Mouse (Mus musculus) heart, postnatal 0 days (tissue): ENCODE data around the gene Maml3. TPM values are rescaled to one million over a fixed set of nuclear protein-coding genes. Genes with fewer than 3 reads are reported as not detected.

Source experiments
- ATAC-seq: fragments of 200-750 bp; cut with Nextera tagmentation; 2 replicates; pipeline ENCODE4 v1.8.0; 2017; ENCODE audit warnings: low read depth, moderate number of reproducible peaks, moderate library complexity; ENCODE audit not compliant: insufficient read depth
- DNase-seq: peaks from one replicate; pipeline ENCODE4 v3.0.0-alpha.2; 2016; ENCODE audit warnings: low spot score
- H3K27ac ChIP-seq: fragments of 300-500 bp; sonication (generic); 2 replicates; pipeline ENCODE4 v1.5.1; 2014; ENCODE audit warnings: low read depth, mild to moderate bottlenecking
- H3K27me3 ChIP-seq: fragments of 300-500 bp; sonication (generic); 2 replicates; pipeline ENCODE4 v1.6.1; 2014; ENCODE audit warnings: low read length, mixed read lengths; ENCODE audit not compliant: control insufficient read depth, insufficient read depth
- H3K36me3 ChIP-seq: fragments of 300-500 bp; sonication (generic); replicated peaks from 2 replicates; pipeline ENCODE4 v1.6.1; 2014; ENCODE audit warnings: low read length, mixed read lengths; ENCODE audit not compliant: control insufficient read depth, insufficient read depth
- H3K4me1 ChIP-seq: fragments of 300-500 bp; sonication (generic); 2 replicates; pipeline ENCODE4 v1.6.1; 2014; ENCODE audit warnings: antibody characterized with exemption; ENCODE audit not compliant: control insufficient read depth, insufficient read depth
- H3K4me2 ChIP-seq: fragments of 300-500 bp; sonication (generic); 2 replicates; pipeline ENCODE4 v1.6.1; 2014; ENCODE audit warnings: low read depth, mild to moderate bottlenecking, low read length, moderate library complexity
- H3K4me3 ChIP-seq: fragments of 300-500 bp; sonication (generic); 2 replicates; pipeline ENCODE4 v1.5.1; 2014; ENCODE audit warnings: low read depth, low read length
- H3K9ac ChIP-seq: fragments of 300-500 bp; sonication (generic); replicated peaks from 2 replicates; pipeline ENCODE4 v1.6.1; 2014; ENCODE audit warnings: low read depth, low read length, mixed read lengths
- H3K9me3 ChIP-seq: fragments of 300-500 bp; sonication (generic); replicated peaks from 2 replicates; pipeline ENCODE4 v1.6.1; 2016; ENCODE audit warnings: low read length; ENCODE audit not compliant: control insufficient read depth
- CTCF ChIP-seq: IDR thresholded peaks from 2 replicates; pipeline ENCODE4 v1.5.1; 2016; ENCODE audit warnings: antibody characterized with exemption, control low read depth, low read depth
- EP300 ChIP-seq: IDR thresholded peaks from 2 replicates; pipeline ENCODE4 v1.6.1; 2016; ENCODE audit warnings: antibody characterized with exemption, low read depth
- WGBS: fragments of 180-500 bp; shearing (Covaris S2); extraction: QIAGEN DNeasy Blood & Tissue Kit; methylation state at CpG from one replicate; pipeline ENCODE4 v1.1.7; 2014; 5-methylcytosine and 5-hydroxymethylcytosine counted together
- polyA plus RNA-seq: library from polyadenylated mRNA; unstranded; fragments of >200 nt; fragmentation: Nextera tagmentation; extraction: Ambion mirVana; gene quantifications from 2 replicates; pipeline ENCODE4 v1.2.1, GENCODE M21; 2015
- total RNA-seq: library from RNA; depleted of rRNA; stranded (reverse); fragments of >200 nt; gene quantifications from 2 replicates; pipeline ENCODE4 v1.2.3, GENCODE M21; 2014; ENCODE audit warnings: low replicate concordance

The Maml3 gene
- total and polyA plus RNA-seq, 2 experiments from 2014 or later = 1.6 to 6.2 TPM

- H3K27ac ChIP-seq = no peak overlapping the region
Observed at GRCm38 (mm10) chr3:51717455-51717854, 387.4 kb downstream of the Maml3 start.

GRCm38 (mm10) chr3:51714469-51714868, 390.4 kb downstream of the Maml3 start:
- no peak for ATAC-seq
- Histone ChIP-seq H3K27ac (no peak overlapping the region), H3K4me3 (no peak overlapping the region), H3K4me2 (no peak overlapping the region), H3K27me3 (no peaks in the 10 kb centered on the region), H3K9ac (no peak overlapping the region), H3K9me3 (no peaks in the 10 kb centered on the region), H3K36me3 (no peaks in the 10 kb centered on the region), H3K4me1 (peaks cover 34% of the 10 kb centered on the region)
- no peak for TF ChIP-seq EP300
- TF ChIP-seq CTCF = no peak
- DNase-seq = no peak
- WGBS = 79% methylated on average over 5 of the region's 5 CpGs

More at GRCm38 (mm10) chr3:51717455-51717854, 387.4 kb downstream of the Maml3 start:
- Histone ChIP-seq H3K4me3 (no peak overlapping the region), H3K4me1 (peaks cover 23% of the 10 kb centered on the region), H3K27me3 (no peaks in the 10 kb centered on the region), H3K9ac (no peak overlapping the region), H3K9me3 (no peaks in the 10 kb centered on the region), H3K36me3 (no peaks in the 10 kb centered on the region), H3K4me2 (no peak overlapping the region)
- no peak for ATAC-seq
- DNase-seq = no peak
- TF ChIP-seq CTCF (no peak), EP300 (no peak)
- WGBS = 78% methylated on average over 3 of the region's 3 CpGs

GRCm38 (mm10) chr3:51713233-51713632, 391.6 kb downstream of the Maml3 start:
- peak overlapping the region; percentile 8; the same call in 1 of the 2 replicates for H3K27ac ChIP-seq
- H3K4me2 ChIP-seq = no peak overlapping the region
- no peak for ATAC-seq
- H3K36me3 ChIP-seq = no peaks in the 10 kb centered on the region
- H3K4me1 ChIP-seq = peaks cover 33% of the 10 kb centered on the region
- H3K27me3 ChIP-seq = no peaks in the 10 kb centered on the region
- peak; percentile 37 for DNase-seq
- 30% methylated on average over 8 of the region's 8 CpGs for WGBS
- no peak overlapping the region for H3K9ac ChIP-seq
- TF ChIP-seq CTCF (no peak), EP300 (no peak)
- no peaks in the 10 kb centered on the region for H3K9me3 ChIP-seq
- H3K4me3 ChIP-seq = no peak overlapping the region

- ATAC-seq = no peak
- Histone ChIP-seq H3K4me3 (no peak overlapping the region), H3K36me3 (no peaks in the 10 kb centered on the region), H3K27me3 (no peaks in the 10 kb centered on the region), H3K9ac (no peak overlapping the region), H3K27ac (0 out of 2 replicates have a peak overlapping the region, but pooled peaks have one; percentile 46), H3K4me1 (peaks cover 40% of the 10 kb centered on the region), H3K4me2 (0 out of 2 replicates have a peak overlapping the region, but pooled peaks have one; percentile 7), H3K9me3 (no peaks in the 10 kb centered on the region)
- WGBS = 10% methylated on average over 3 of the region's 3 CpGs
- no peak for DNase-seq
- TF ChIP-seq CTCF (no peak), EP300 (no peak; the same call in 1 of the 2 replicates)
Observed at GRCm38 (mm10) chr3:51712382-51712781, 392.5 kb downstream of the Maml3 start.

GRCm38 (mm10) chr3:51708746-51709411, 396.0 kb downstream of the Maml3 start:
- Histone ChIP-seq H3K36me3 (no peaks in the 10 kb centered on the region), H3K27ac (peak overlapping the region; percentile 98), H3K4me3 (peak overlapping the region; percentile 41), H3K27me3 (no peaks in the 10 kb centered on the region), H3K9ac (peak overlapping the region; percentile 41), H3K4me1 (peaks cover 40% of the 10 kb centered on the region), H3K4me2 (peak overlapping the region; percentile 79), H3K9me3 (no peaks in the 10 kb centered on the region)
- DNase-seq = peak; percentile 98
- whole genome bisulfite sequencing = 9% methylated on average over 21 of the region's 21 CpGs
- peak; percentile 95 for ATAC-seq
- TF ChIP-seq CTCF (no peak), EP300 (peak; percentile 93)
